Mouse (Mus musculus): ENCODE data around the gene Ifrd1. TPM values are rescaled to one million over a fixed set of nuclear protein-coding genes. Genes with fewer than 3 reads are reported as not detected.

The Ifrd1 gene
- polyA plus RNA-seq, 2 experiments: 45.1 to 120 TPM

GRCm38 (mm10) chr12:40152353-40153069 is 95.8 kb downstream of the Ifrd1 start:
- Histone ChIP-seq H3K4me1 (ENCODE audit: control insufficient read depth, insufficient read depth, low read length) (no peaks in the 10 kb centered on the region), H3K9ac (ENCODE audit: low read depth, low read length, severe bottlenecking) (no peak overlapping the region), H3K9me3 (ENCODE audit: control insufficient read depth, low read length) (no peaks in the 10 kb centered on the region), H3K36me3 (ENCODE audit: control insufficient read depth, insufficient read depth, low read length) (no peaks in the 10 kb centered on the region), H3K4me2 (replicated peaks; ENCODE audit: low read depth, low read length, severe bottlenecking) (no peak overlapping the region), H3K4me3 (replicated peaks; ENCODE audit: low read length) (no peak overlapping the region), H3K27ac (replicated peaks; ENCODE audit: low read depth, low read length) (no peak overlapping the region), H3K27me3 (ENCODE audit: control insufficient read depth, insufficient read depth, low read length) (no peaks in the 10 kb centered on the region)
- TF ChIP-seq POLR2A (IDR thresholded peaks at IDR 0.05; ENCODE audit: borderline replicate concordance, extremely low read depth, insufficient read depth, insufficient read length): no peak
- 64% methylated on average over 8 of the region's 8 CpGs for WGBS
- ATAC-seq (ENCODE audit: low FRiP score, low read depth): no peak
- DNase-seq (ENCODE audit: low spot score): no peak

MicroRNAs within 50 kb of the gene (microRNA counts, 519-probe panel; counts per million panel counts)
- microRNA mmu-miR-1938: not detected

Small RNAs within 50 kb of the gene (microRNA-seq; reads per million reads assigned to microRNA genes)
- gene Mir1938: 0.69 reads per million

Other genes starting within 250 kb of the Ifrd1 start
- gene Arl4a, start 210.5 kb downstream of the Ifrd1 start, polyA plus RNA-seq (2012; rRNA removed): 20.5 and 27.8 TPM in 2 replicates
- gene Arl4a, start 210.5 kb downstream of the Ifrd1 start, polyA plus RNA-seq (2014; fragmentation: Nextera tagmentation; extraction: Ambion mirVana): 71.9 and 77.8 TPM in 2 replicates
- 10.4 and 11.5 TPM in 2 replicates for gene Scin, start 114.3 kb downstream of the Ifrd1 start, polyA plus RNA-seq (2012; rRNA removed)
- 6.2 and 6.7 TPM in 2 replicates for gene Scin, start 114.3 kb downstream of the Ifrd1 start, polyA plus RNA-seq (2014; fragmentation: Nextera tagmentation; extraction: Ambion mirVana)
- 0.77 and 1.9 TPM in 2 replicates for gene Lsmem1, start 49.0 kb downstream of the Ifrd1 start, polyA plus RNA-seq (2012; rRNA removed)
- gene Lsmem1, start 49.0 kb downstream of the Ifrd1 start, polyA plus RNA-seq (2014; fragmentation: Nextera tagmentation; extraction: Ambion mirVana): 1.2 and 2.0 TPM in 2 replicates
- 18.3 and 22.0 TPM in 2 replicates for gene Zfp277, start 197.4 kb upstream of the Ifrd1 start, polyA plus RNA-seq (2012; rRNA removed)
- gene Zfp277, start 197.4 kb upstream of the Ifrd1 start, polyA plus RNA-seq (2014; fragmentation: Nextera tagmentation; extraction: Ambion mirVana): 40.7 and 41.9 TPM in 2 replicates
- gene Dock4, start 197.4 kb upstream of the Ifrd1 start, polyA plus RNA-seq (2012; rRNA removed): 7.7 and 9.0 TPM in 2 replicates
- 12.2 and 15.0 TPM in 2 replicates for gene Dock4, start 197.4 kb upstream of the Ifrd1 start, polyA plus RNA-seq (2014; fragmentation: Nextera tagmentation; extraction: Ambion mirVana)

Data from limb, embryonic 14.5 days (tissue).